Mouse (Mus musculus) layer of hippocampus, postnatal 10 days (tissue): Measurements from ENCODE around the gene Nat8f2. TPM values are rescaled to one million over a fixed set of nuclear protein-coding genes. Genes with fewer than 3 reads are reported as not detected.

Source experiments
- DNase-seq, 2 experiments: peaks; one replicate each; pipeline ENCODE4 v3.0.0; 2021; ENCODE audit warnings: low spot score in 2 of 2
- total RNA-seq, 2 experiments: library from RNA; stranded (reverse); gene quantifications; 2 replicates each; pipeline ENCODE4 v1.2.3; 2021

The Nat8f2 gene
- total RNA-seq, 2 experiments from 2014 or later: 0.76 to 1.1 TPM

DNA sequence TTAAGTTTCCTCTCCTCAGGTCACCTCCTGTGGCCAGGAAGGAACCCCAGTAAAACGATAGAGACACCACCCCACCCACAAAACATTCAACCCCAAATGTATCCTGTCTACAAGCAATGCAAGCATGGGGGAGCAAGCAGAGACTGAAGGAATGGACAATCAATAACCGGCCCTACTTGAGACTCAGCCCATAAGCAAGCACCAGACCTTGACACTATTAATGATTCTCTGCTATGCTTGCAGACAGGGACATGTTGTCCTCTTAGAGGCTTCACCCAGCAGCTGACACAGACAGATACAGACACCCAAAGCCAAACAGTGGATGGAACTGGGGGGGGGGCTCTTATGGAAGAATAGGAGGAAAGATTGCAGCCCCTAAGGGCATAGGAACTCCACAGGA, 43.1 kb downstream of the Nat8f2 start:
- DNase-seq: no peak

DNA sequence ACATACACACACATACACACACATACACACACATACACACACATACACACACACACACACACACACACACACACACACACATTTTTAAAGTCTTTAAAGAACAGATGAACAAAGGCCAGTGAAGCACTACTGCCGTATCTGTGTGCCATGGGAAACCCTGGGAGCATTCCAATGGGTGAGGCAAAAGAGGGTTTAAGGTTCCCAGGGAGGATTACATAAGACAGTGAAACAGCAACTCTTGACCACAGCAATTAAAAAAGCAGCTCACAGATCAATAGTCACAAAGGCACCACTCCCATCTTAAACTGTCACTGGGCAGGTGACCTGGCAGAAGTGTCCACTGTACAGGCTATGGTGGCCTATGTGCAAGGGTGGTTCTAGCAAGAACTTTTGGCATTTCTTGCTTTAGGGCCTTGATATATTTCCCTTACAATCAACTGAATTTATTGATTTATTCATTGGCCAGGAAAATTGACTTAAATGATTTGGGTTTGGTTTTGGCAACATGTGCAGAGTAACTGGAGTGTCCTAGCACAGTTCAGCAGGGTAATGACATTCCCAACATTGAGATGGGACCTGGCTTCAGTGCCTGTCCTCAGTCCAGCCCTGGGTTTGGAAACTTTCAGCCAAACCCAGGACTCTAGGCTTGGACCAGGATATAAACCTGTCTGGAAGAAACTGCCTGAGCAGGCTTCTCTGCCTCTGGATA, 45.4 kb downstream of the Nat8f2 start:
- DNase-seq: no peak

DNA sequence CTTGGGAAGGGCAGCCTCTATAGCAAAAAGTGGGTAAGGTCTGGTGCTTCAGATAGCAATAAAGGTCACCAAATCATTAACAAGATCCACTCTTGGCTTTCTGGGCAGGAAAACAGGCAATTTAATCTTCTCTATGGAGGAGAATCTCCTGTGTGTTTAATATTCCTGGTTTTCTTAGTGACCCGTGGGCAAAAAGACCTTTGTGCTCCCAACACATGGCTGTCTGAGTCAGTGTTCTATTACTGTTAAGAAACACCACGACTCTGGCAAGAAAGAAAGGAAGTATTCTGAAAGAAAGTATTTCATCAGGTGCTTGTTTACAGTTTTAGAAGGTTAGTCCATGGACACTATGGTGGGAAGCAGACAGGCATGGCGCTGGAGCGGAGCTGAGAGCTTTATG, 46.7 kb downstream of the Nat8f2 start:
- no peak for DNase-seq

DNA sequence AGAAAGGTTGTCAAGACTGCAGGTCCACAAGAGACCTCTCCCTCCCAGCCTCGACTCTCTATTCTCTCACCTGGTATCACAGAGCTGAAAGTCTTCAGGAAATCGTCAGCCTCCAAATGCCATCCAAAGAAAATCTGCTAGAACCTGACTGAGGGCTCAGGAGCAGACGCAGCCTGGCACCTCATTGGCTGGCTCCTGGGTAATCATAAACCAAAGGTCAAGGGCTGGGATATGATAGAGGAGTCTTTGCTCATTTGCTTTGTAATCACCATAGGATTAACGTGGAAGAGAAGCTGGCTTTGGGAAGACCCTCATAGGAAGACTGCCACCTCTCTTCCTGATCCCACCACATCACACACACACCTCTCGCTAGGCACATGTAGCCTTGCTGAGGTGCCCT, 48.1 kb downstream of the Nat8f2 start, which contains the start of the genes Nat8f6 and Nat8f5:
Gene Nat8f6 (minus strand): TSS at position 118 of the 400 bp plus-strand sequence.
Gene Nat8f5 (minus strand): TSS at position 136 of the 400 bp plus-strand sequence.
- DNase-seq: no peak

DNA sequence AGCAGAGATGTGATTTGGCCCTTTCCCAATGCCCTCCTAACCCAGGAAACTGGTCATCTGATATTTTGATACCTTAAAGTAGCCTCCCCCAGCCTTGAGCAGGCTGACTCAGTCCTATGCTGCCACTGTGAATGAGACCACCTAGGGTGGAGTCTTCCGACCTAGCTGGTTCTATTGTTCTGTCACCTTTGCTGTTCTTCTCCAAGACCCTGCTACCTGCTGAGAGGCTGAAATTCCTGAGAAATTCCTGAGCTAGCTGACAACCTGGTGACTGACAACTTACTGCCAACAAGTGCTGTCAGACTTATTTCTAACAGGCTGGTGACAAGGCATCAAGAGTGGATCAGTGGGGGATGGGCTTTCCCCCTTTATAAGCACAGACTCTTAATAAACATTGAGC, 50.6 kb downstream of the Nat8f2 start:
- no peak for DNase-seq

Other genes with a start within 250 kb of the Nat8f2 start
- 1 to 10 TPM; 1.2 to 1.4 TPM for gene Nat8f7, start 156.0 kb downstream of the Nat8f2 start, total RNA-seq
- gene Nat8f3, start 103.4 kb downstream of the Nat8f2 start, total RNA-seq: 1 to 10 TPM in 1 of 2 experiments, under 1 TPM in 1; 0.58 to 1.0 TPM
- gene Nat8f6, start 48.2 kb downstream of the Nat8f2 start, total RNA-seq: under 1 TPM; 0.48 to 0.87 TPM
- 1 to 10 TPM; 1.5 TPM for gene Nat8f5, start 48.2 kb downstream of the Nat8f2 start, total RNA-seq
- gene Nat8, start 37.1 kb downstream of the Nat8f2 start, total RNA-seq: 1 to 10 TPM; 1.3 to 1.8 TPM
- 1 to 10 TPM; 3.8 to 4.3 TPM for gene Nat8f4, start 35.7 kb upstream of the Nat8f2 start, total RNA-seq
- 10 to 100 TPM; 51.7 to 54.5 TPM for gene Tprkb, start 42.7 kb upstream of the Nat8f2 start, total RNA-seq
- gene Nat8f1, start 46.5 kb upstream of the Nat8f2 start, total RNA-seq: 10 to 100 TPM; 13.1 to 16.2 TPM
- gene Dusp11, start 92.5 kb upstream of the Nat8f2 start, total RNA-seq: 10 to 100 TPM; 79.0 to 89.5 TPM
- gene Figla, start 147.0 kb upstream of the Nat8f2 start, total RNA-seq: not detected
- gene Add2, start 159.5 kb upstream of the Nat8f2 start, total RNA-seq: 100 to 1,000 TPM; 197 to 202 TPM